Mouse (Mus musculus) lung, adult 2 months (tissue): ENCODE measurements around the gene Tbc1d9b.

ENCODE experiments used
- CTCF ChIP-seq: fragments of 200-500 bp; IDR thresholded peaks from 2 replicates; pipeline ENCODE4 v1.5.1; 2011; ENCODE audit warnings: mild to moderate bottlenecking, low read length, control low read depth; ENCODE audit not compliant: insufficient read depth
- POLR2A ChIP-seq: fragments of 200-500 bp; IDR thresholded peaks from 2 replicates; pipeline ENCODE4 v1.6.1; 2011; ENCODE audit warnings: low read depth, mild to moderate bottlenecking, control low read depth, low read length, borderline replicate concordance; ENCODE audit errors: extremely low read depth

DNA sequence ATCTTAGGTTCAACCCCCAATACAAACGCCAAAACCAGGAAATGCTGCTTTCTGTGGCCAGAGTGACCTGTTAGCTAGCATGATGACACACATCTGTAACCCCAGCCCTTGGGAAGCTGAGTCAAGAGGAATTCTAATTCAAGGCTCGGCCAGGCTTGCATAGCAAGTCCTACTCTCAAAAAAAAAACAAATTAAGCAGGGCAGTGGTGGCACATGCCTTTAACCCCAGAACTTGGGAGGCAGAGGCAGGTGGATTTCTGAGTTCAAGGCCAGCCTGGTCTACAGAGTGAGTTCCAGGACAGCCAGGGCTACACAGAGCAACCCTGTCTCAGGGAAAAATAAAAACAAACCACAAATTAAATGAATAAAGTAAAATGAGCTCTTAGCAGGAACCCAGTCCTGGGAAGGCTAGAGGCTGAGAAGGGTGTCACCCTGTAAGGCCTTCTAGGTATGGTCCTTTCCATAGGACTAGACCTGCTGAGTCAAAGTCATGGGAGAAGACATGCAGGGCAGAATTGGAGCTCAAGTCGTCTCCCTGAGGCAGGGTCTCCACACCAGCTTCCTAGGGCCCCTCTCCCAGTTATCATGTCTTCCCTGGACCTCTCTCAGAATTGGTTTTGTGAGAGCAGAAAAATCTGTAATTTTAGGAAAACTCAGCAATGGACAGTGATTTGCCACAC, 81.0 kb downstream of the Tbc1d9b start:
- TF ChIP-seq CTCF: no peak
- no peak for TF ChIP-seq POLR2A
